Mouse (Mus musculus): ENCODE measurements around the gene Atg16l1.
"Not testable (repeated sequence)": the region's sequence is repeated elsewhere in the genome, so short reads cannot be mapped to it uniquely, and the experiment has no call there.

Atg16l1 gene

GRCm38 (mm10) chr1:87774845-87775244 lies 19.2 kb downstream of the Atg16l1 start:
- no peak for DNase-seq

GRCm38 (mm10) chr1:87779204-87779785 lies 23.6 kb downstream of the Atg16l1 start:
- no peak for DNase-seq

GRCm38 (mm10) chr1:87785703-87786102 lies 30.0 kb downstream of the Atg16l1 start:
- DNase-seq = no peak

- DNase-seq = no peak
Measured at GRCm38 (mm10) chr1:87786251-87786650, 30.6 kb downstream of the Atg16l1 start.

GRCm38 (mm10) chr1:87789665-87790064 lies 34.0 kb downstream of the Atg16l1 start:
- DNase-seq = no peak

GRCm38 (mm10) chr1:87792438-87793137 lies 36.9 kb downstream of the Atg16l1 start:
- no peak for DNase-seq

GRCm38 (mm10) chr1:87793138-87793449 lies 37.4 kb downstream of the Atg16l1 start:
- DNase-seq = no peak

GRCm38 (mm10) chr1:87797702-87798101 lies 42.0 kb downstream of the Atg16l1 start:
- DNase-seq = no peak

GRCm38 (mm10) chr1:87798306-87798705 lies 42.6 kb downstream of the Atg16l1 start:
- no peak for DNase-seq

GRCm38 (mm10) chr1:87803576-87803975 lies 47.9 kb downstream of the Atg16l1 start, which contains the start of gene Sag:
Sag (plus strand) TSS chr1:87803680.
- no peak for DNase-seq

GRCm38 (mm10) chr1:87807751-87808150 lies 52.1 kb downstream of the Atg16l1 start:
- no peak for DNase-seq

- no peak for DNase-seq
Measured at GRCm38 (mm10) chr1:87811391-87811790, 55.7 kb downstream of the Atg16l1 start.

- no peak for DNase-seq
Measured at GRCm38 (mm10) chr1:87812061-87812460, 56.4 kb downstream of the Atg16l1 start.

- no peak for DNase-seq
Measured at GRCm38 (mm10) chr1:87813155-87813554, 57.5 kb downstream of the Atg16l1 start.

- DNase-seq = no peak
Measured at GRCm38 (mm10) chr1:87813681-87814080, 58.0 kb downstream of the Atg16l1 start.

GRCm38 (mm10) chr1:87824420-87824995 lies 68.8 kb downstream of the Atg16l1 start:
- no peak for DNase-seq

- DNase-seq = no peak
Measured at GRCm38 (mm10) chr1:87825281-87825680, 69.6 kb downstream of the Atg16l1 start.

GRCm38 (mm10) chr1:87825991-87826390 lies 70.3 kb downstream of the Atg16l1 start:
- no peak for DNase-seq

- DNase-seq = no peak
Measured at GRCm38 (mm10) chr1:87826474-87826873, 70.8 kb downstream of the Atg16l1 start.

GRCm38 (mm10) chr1:87827476-87827875 lies 71.8 kb downstream of the Atg16l1 start:
- DNase-seq = not testable (repeated sequence)

- DNase-seq = no peak
Measured at GRCm38 (mm10) chr1:87828185-87828584, 72.5 kb downstream of the Atg16l1 start.

GRCm38 (mm10) chr1:87828926-87829580 lies 73.4 kb downstream of the Atg16l1 start:
- no peak for DNase-seq

GRCm38 (mm10) chr1:87829621-87830211 lies 74.0 kb downstream of the Atg16l1 start:
- no peak for DNase-seq

GRCm38 (mm10) chr1:87836453-87836852 lies 80.8 kb downstream of the Atg16l1 start:
- no peak for DNase-seq
